Mouse (Mus musculus) kidney, adult 11 months (tissue): ENCODE data around the gene Nfu1.

ENCODE experiments used
- DNase-seq: peaks from one replicate; pipeline ENCODE4 v3.0.0; 2022

Gene Nfu1

DNA sequence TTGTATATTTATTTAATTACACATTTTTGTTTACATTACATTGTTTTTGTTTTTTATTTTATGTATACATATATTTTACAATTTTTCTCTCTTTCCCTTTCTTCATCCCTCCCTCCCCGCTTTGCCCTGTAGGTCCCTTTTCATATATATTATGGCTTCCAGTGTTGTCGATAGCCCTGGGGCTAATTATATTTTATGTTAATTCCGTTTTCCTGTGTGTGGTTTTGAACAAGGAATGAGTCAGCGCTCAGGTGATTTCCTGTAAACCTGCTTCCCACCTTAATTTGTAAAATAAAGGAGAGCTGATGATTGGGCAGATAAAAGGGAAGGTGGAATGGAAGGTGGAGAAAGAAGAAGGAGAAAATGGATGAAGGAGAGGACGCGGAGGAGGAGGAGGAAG lies at the start of gene Nfu1:
Gene Nfu1, plus strand, starts transcription at position 350 of the 400 bp plus-strand sequence.
- no peak for DNase-seq

DNA sequence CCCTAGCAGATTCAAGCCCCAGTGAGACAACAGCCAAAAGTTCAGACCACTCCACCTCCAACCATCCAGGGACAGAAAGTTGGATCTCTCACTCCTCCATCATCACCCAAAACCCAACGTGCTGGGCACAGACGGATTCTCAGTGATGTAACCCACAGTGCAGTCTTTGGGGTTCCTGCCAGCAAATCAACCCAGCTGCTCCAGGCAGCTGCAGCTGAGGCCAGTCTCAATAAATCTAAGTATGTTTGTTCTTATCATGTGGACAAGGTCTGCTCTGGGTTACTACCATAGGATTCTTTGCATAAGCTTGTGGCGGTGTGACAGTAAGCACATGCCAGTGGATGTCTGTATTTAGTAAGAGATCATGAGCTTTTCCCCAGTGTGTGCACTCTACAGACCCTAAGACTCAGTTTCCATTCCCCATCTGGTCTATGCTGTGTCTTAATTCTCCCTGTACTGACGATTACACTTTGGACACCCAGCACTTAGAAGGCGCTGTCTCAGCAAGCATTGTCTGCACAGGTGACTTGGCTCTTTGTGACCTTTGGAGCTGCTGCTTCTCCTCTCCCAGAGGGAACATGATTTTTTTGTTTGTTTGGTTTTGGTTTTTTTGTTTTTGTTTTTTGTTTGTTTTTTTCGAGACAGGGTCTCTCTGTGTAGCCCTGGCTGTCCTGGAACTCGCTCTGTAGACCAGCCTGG lies 44.9 kb upstream of the Nfu1 start:
- no peak for DNase-seq

DNA sequence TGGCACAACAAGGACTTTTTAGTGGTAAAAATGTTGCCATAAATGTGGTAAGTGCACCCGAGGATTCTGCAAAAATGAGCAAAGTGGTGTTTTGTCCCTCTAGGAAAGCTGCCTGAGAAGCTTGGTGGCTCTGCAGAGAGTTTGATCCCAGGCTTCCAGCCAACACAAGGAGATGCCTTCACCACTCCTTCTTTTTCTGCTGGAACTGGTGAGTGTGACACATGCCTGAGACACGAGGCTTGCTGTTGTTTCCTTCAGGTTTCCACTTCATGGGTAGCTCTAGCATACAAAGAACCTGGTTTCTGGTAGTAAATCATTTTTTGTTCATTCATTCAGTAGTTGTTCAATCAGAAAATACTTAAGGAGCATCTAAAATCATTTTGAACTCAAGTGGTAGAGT lies 41.9 kb upstream of the Nfu1 start:
- no peak for DNase-seq

DNA sequence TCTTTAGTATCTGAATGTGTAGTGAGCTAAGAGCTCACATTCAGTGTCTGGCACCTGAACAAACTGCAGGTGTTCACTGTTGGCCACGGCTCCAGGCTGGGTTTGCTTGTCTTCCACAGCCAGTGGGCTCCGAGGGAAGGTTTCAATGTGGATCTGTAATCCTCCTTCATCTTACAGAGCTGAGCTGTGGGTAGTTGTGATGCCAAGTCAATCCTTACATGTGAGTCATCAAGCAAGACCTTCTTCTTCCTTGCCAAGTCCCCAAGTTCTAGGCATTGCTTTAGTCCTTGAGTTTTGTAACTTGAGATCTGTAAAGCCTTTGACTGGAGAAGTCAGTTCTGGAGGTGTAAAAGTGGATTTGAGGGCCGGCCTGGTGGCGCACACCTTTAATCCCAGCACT lies 35.1 kb upstream of the Nfu1 start:
- no peak for DNase-seq

DNA sequence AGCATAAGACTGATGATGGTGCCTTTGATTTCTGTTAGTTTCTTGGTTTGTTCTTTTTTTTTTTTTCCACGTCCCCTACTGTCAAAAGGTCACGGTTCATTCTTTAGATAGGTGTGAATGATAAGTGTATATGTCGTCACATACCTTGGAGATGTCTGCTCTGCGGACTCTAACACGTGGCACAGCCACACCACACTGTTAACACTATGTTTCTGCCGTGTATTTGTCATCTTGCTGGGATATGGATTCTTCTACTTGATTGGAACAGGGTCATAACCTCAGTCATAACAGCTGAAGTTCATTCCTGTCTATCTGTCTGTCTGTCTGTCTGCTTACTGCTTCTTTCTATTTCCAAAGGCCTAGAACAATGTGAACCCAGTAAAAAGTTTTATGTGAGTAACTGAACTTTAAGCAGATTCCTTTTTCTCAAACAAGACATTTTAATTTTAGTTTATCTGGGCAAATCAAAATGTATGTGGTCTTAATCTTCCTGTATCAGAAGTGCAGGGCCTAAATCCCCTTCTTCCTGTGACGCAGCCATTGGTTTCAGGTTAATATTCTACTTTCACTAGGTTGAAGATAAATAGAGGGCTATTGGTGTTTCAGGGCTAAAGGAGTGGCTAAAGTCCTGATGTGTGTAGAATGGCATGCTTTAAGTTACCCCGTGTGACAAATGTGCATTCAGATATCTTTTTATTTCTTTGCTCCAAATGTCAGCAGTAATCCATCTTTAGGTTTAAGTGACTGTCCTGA lies 30.7 kb upstream of the Nfu1 start:
- DNase-seq = no peak

DNA sequence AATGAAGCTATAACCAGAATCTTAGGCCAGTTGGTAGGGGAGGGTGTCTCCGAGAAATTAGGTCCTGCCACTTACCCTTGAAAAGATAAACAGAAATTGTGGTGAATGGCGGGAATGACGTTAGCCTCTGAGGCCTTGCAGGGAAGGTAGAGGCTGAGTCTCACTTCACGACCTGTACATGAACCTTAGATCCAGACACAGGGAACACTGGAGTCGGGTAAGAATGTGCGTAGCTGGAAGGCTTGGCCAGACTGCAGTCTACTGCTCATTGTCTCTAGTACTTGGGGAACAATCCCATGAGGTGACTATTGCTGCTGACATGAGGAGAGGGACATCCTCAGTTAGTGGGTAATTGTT lies 30.1 kb upstream of the Nfu1 start:
- no peak for DNase-seq

DNA sequence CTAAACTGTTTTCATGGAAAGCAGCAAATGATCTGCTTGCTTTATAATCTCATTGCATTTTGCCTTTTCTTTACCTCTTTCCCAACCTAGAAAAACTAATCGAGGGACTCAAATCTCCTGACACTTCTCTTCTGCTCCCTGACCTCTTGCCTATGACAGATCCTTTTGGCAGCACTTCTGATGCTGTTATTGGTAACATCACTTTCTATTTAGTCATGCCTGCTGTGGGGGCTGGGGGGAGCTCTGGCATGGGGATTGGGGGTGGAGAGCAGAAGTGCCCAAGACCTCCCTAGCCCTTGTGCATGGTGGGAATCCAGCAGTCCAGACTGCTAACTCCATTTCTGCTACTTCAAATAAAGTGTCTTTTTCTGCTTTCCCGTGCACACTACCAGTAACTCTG lies 27.8 kb upstream of the Nfu1 start:
- DNase-seq = no peak

DNA sequence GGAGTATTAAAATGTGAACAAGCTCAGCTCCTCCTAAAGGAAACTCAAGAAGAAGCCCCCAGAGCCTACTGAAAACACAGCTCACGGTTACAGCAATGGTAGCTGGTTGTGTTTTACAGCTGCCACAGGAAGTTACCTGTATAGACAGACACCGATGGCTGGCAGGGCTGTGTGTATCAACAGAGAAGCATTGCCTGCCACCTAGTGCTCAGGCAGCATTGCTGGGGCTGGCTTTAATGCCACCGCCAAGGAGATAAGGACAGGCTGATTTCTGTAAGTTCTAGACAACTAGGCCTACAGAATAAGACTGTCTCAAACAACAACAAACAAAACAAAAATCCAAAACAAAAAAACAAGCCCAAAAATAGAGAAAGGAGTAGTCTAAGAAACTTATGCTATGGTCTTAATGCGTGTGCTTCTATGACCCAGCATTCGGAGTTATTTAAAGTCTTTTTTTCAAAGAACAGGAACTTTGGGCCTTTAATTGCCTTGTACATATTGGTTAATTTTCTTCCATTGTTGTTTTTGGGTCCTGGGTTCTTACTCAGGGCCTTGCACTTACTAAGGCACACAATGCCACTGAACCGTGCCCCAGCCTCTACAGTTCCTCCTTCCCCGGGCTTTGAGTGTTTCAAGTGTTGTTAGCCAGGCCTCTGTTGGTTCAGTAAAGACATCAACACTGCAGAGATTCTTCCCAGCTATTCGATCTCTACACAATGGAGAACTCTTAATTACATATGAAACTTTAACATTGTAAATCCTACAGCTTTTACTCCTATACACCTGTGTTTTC lies 23.5 kb upstream of the Nfu1 start:
- DNase-seq = no peak

DNA sequence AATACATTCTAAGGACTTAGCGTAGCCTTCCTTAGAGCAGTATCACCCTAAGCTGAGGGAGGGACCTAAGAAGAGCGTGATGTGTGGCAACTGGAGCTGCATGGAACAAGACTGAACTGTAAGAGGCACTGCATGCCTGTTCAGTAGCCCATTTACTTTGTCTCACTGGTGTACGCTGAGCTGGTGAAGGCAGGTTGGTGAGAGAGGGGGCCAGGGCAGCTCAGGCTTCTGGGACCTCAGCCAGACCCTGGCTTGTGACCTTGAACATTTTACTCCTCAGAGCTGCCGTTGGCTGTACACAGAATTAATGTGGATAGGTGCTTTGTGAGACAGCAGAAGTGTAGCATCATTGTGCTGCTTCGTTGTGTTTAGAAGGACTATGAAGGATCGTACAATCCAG lies 19.5 kb upstream of the Nfu1 start:
- DNase-seq = peak; percentile 52

DNA sequence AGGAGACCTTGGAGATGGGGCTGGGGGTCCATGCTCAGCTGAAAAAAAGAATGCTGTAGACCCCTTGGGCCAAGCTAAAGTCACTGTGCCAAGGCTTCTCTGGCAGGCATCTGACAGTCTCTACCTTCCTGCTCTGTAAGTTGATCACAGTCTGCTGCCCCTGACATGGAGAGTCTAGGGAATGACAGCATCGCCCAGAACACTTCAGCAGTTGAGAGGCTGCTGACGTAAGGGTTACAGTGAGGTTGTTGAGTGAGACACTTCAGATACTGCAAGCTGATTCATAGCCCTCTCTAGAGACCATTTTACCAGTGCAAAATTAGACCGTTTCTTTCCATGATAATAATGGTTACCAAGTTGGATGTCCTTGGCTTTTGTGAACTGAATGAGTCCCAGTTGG lies 18.0 kb upstream of the Nfu1 start:
- no peak for DNase-seq

DNA sequence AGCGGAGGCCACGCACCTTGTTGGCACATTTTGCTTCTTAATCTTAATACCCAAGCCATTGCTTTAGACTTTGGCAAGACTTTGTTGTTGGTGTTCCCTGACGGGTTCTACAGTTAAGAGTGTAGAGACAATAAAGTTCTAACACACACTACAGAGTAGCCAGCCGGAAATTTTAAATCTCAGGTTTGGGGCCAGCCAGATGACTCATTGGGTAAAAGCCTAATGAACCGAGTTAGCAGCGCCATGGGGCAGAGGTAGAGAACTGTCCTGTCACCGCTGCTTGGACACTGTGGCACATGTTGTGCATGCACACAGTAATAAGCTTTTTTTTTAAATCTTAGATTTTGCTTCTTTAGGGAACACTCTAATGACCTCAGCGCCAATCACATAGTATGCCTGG lies 16.7 kb upstream of the Nfu1 start:
- DNase-seq = no peak

DNA sequence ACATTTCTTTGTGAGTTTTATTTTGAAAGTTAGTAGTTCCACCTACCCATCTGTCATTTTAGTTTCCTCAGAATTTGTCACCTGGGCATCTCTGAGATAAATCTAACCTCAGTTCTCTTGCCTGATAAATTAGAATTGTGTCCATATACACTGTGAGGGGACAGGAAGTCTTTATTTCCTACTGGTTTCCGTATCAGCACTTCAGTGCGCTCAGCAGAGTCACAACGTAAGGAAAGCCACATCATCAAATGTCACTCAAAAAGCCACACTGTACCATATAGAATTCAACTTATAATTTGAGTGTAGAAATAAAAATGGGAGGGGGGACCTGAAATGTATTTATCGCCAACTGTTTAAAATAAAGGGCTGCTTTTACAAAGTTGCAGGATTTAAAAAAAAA lies 14.8 kb upstream of the Nfu1 start:
- no peak for DNase-seq

DNA sequence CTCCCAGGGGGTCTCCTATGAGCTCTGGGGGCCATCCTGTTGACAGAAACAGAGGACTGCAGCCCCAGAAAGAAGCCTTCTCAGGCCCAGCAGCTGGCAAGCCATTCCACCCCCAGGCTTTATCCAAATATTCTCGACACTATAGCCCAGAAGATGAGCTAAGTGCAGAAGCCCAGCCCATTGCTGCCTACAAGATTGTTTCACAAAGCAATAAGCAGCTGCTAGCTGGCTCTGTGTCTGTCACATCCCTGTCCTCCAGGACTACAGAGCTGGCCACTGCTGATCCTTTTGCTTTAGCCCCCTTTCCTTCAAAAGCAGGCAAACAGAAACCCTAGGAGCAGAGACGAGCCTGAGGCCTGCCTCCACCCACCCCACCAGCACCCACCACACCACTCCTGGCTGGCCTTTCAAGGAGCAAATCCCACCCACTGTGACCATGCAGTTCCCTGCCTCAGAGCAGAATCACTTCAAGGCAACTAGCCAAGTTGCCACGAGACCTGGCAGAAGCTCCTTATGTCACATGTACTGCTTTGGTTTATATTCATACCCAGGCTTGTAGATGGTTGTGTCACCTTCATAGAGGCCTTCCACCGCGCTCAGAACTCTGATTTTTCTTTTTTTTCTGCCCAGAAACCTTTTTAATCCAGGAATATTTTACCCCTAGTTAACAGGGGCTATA lies 12.3 kb upstream of the Nfu1 start:
- DNase-seq = peak; percentile 53

DNA sequence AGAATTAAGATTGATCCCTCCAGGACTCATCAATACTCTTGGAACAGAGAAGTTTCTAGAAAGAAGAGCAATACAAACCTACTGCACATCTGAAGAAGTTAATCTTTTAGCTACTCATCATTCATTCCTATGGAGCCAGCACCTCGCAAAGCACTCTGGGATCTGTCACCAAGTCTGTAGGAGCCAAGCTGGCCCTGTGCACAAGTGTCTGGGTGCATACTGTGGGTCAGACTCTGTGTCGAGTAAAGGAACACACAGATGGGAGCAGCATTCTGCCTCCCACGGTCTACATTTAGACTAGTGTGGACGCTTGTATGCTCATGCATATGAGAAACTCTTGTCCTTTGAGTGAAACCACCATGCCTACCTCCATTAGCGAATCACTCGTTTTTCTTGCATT lies 11.7 kb upstream of the Nfu1 start:
- no peak for DNase-seq

DNA sequence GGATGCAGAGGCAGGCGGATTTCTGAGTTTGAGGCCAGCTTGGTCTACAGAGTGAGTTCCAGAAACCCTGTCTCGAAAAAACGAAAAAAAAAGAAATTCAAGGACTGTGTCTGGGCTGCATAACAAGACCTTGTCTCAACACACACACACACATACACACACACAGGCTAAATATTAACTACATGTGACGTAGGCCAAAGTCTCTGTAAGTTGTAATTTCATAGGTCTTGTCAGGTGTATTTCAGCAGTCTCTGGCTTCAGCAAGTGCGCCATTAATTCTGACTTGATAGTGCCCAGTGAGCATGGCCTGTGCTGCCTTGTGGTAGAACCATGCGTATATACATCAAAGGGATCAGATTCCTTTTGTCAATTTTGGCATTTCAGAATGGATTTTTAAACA lies 7.0 kb upstream of the Nfu1 start:
- no peak for DNase-seq

DNA sequence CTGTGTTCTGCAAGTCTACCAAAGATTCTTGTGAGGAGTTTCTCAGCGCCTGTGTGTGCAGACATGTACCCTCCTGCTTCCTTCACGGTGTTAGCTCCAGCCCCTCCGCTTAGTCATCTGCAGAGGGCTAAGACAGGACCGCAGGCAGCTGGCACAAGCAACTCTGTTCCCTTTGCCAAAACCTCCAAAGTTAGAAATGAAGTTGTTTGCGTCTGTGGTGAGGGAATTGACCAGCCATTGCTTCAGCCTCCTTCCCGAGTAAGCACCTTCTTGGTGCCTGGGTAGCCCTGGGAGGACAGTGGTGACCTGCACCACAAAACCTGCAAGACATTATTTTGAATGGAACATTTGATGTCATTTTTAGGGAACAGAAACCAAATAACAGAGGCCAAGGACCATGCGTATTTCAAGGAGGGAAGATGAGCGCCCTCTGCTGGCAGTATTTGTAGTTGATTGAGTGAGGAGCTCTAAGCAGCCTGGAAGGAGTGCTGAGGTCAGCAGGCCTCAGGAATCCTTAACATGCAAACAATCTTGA lies 6.4 kb upstream of the Nfu1 start:
- DNase-seq = peak; percentile 84

DNA sequence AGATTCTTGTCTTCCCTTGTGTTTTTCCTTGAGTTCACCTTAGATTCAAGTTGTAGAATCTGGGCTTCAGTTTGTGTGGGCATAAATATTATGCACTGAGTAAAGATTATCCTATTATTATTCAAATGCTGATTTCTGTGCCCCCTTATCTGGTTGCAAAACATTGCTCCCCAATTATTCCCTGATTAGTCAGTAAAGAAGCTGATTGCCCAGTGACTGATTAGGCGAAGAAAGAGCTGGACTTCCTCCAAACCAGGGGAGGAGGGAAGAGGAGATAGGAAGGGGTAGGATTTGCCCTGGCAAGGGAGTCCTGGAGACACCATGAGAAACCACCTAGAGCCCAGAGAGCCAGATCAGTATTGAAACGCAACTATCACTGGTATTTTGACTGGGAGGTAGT lies 4.9 kb upstream of the Nfu1 start:
- DNase-seq = no peak

DNA sequence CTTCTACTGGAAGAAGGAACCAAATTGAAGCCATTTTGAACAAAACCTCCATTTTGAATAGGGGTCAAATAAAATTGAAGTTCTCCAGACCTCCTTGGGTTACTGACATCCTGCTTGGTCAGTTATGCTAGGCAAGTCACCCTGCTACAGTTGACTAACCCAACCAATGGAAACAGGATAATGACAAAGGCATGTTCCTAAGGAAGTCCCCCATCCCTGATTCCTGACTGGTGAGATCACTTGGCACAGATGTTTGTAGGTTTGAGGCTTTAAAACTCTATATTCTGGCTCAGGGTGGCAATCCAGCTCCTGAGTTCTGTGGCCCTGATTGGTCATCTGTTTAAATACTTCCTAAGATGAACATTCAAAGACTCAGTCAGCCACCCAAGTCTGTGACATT lies 3.5 kb upstream of the Nfu1 start:
- DNase-seq = no peak

DNA sequence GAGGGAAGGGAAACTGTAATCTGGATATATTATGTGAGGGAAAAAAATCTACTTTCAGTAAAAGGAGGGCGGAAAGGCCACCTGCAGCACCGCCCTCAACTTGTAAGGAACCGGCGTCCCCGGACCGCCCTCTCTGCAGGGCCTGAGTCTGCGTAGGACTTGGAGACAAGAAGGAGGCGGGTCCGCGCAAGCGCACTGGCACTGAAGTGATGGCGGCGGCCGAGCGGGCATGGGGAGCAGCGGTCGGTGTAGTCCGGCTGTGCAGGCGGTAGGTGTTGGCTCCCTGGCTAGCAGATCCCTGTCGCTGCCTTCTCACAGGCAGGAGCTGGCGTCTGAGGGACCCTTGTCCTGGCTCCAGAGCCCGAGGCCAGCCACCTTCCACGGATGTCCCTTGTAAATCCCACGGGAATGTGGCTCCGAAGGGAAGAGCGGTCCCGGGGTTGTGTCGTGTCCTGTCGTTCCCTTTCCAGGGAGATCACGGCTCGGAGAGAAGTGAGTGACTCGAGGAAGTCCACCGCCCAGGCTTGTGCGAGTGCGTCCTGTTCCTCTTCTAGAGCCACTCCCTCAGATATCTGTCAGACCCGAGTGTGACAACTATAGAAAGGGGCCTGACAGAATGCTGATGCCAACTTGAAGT lies 774 bp downstream of the Nfu1 start:
- peak; percentile 94 for DNase-seq

DNA sequence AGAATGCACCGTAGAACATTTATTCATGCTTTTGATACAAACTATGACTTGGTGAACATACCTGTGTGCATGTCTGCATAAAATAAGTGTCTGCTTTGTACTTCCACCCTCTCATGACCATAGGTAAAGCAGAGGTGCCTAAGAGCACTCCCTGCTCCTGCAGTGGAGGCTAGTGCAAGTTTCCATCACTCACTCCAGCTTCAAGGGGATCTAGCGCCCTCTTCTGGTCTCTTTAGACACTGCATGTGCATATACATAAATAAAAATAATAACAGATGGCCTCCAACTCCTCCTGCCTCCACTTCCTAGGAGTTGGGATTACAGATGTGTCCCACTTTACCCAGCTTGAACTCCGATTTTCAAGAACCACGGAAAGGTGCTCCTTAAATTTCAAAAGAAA lies 7.9 kb downstream of the Nfu1 start:
- no peak for DNase-seq

DNA sequence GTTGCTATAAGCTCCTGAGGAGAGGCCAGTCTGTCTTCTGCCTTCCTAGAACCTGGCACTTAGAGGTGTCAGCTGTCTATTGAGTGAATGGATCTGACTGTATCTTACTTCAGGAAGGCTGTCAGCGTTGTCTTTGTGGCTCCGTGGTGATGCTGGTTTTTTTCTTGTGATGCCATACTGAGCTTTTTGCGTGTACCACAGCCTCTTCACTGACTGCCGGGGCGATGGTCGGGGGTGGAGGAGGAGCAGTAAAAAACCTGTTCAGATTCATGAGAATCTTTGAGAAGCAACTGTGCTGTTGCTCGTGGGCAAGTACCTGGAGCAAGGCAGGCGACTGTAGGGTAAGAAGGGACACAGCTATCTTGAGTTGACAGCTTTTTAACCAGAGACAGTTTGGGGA lies 9.8 kb downstream of the Nfu1 start:
- no peak for DNase-seq

DNA sequence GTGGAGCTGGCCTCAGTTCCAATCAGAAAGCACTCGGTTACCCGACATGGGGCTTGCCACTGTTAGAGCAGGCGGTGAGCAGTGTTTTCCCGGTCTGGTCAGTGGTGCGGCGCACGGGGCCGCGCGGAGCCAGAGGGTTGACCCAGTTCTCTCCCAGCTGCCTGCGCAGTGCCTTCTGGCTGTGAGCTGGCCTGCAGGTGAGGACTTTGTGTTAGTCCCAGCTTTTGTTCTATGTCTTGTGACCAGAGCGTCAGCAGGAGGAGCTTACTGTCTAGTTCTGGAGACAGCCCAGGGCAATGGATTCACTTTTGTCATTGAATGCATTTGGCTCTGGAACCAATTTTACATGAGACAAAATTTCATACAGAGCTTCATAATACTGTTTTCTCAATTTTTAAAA lies 12.8 kb downstream of the Nfu1 start:
- no peak for DNase-seq

DNA sequence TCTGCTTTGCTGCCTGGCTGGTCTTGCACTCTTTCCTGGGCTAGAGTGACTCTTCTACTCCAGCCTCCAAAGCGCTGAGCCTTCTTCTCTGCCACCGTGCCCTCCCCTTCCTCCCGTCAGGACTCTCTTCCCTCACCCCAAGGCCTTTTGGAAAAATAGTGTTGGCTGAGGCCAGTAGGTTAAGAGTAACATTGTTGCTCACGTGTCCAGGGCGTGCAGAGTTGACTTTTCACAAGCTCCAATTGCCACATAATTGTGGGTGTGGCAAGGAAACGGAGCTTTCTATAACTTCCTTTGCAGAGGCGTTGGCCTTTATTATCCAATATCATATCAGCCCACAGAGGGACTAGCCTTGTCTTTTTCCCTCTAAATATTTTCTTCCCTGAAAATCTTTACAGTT lies 17.9 kb downstream of the Nfu1 start:
- no peak for DNase-seq
